Comparison of ENCODE assay signal across 31 mouse cellular contexts in the genomic region with DNA sequence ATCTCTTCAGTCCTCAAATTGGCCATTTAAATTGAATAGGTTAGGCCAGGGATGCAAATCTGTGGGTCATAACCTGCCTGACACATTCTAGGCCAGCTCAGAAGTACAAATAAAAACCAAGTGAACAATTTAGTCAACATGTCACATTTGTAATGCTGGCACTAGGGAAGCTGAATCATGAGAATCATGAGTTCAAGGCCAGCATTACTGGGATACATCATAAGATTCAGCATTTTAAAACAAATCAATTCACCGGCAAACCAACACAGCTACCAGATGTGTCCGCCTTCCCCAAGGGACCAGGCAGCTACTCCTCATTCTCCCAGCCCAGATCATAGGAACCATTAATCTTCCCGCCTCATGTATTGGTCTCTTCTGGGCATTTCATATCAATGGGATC. TPM values are rescaled to one million over a fixed set of nuclear protein-coding genes. Genes with fewer than 3 reads are reported as not detected.
"Had no signal": no experiment of that assay in that cellular context is flagged by ENCODE, and none has a peak within 500 bp of the region (broad histone marks: within the 10 kb centered on the region; RNA-seq: fewer than 3 reads in every experiment).

No protein-coding gene starts in this region.

- H3K36me3 ChIP-seq: embryonic facial prominence, embryonic 10.5 days; embryonic facial prominence, embryonic 12.5 days; embryonic facial prominence, embryonic 13.5 days; embryonic facial prominence, embryonic 15.5 days; forebrain, embryonic 10.5 days; forebrain, embryonic 12.5 days; forebrain, embryonic 15.5 days had no signal

- H3K27me3 ChIP-seq: forebrain, embryonic 13.5 days; forebrain, embryonic 15.5 days had no signal

- H3K4me3 ChIP-seq: embryonic facial prominence, embryonic 10.5 days; embryonic facial prominence, embryonic 12.5 days; embryonic facial prominence, embryonic 13.5 days; embryonic facial prominence, embryonic 15.5 days; erythroblast, embryonic 14.5 days; forebrain, embryonic 10.5 days; forebrain, embryonic 12.5 days; forebrain, embryonic 13.5 days; forebrain, embryonic 15.5 days; gastrocnemius, adult 2 months; heart, adult 2 months had no signal

- H3K9ac ChIP-seq: embryonic facial prominence, embryonic 12.5 days; embryonic facial prominence, embryonic 13.5 days; embryonic facial prominence, embryonic 15.5 days; forebrain, embryonic 12.5 days; forebrain, embryonic 13.5 days; forebrain, embryonic 15.5 days; forebrain, postnatal 0 days had no signal

- H3K27ac ChIP-seq: embryonic facial prominence, embryonic 10.5 days; embryonic facial prominence, embryonic 12.5 days; embryonic facial prominence, embryonic 13.5 days; embryonic facial prominence, embryonic 15.5 days; forebrain, embryonic 10.5 days; forebrain, embryonic 12.5 days; forebrain, embryonic 13.5 days; forebrain, embryonic 15.5 days; gastrocnemius, adult 2 months; heart, adult 2 months had no signal

- ATAC-seq: forebrain, embryonic 13.5 days; forebrain, embryonic 14.5 days; forebrain, embryonic 15.5 days; forebrain, embryonic 16.5 days; forebrain, postnatal 0 days had no signal

- H3K9me3 ChIP-seq: embryonic facial prominence, embryonic 10.5 days; embryonic facial prominence, embryonic 12.5 days; embryonic facial prominence, embryonic 13.5 days; embryonic facial prominence, embryonic 15.5 days; forebrain, embryonic 10.5 days; forebrain, embryonic 12.5 days; forebrain, embryonic 13.5 days; forebrain, embryonic 15.5 days had no signal

- H3K4me2 ChIP-seq: embryonic facial prominence, embryonic 12.5 days; embryonic facial prominence, embryonic 13.5 days; embryonic facial prominence, embryonic 15.5 days; forebrain, embryonic 12.5 days; forebrain, embryonic 13.5 days; forebrain, embryonic 15.5 days had no signal

- DNase-seq: cerebellum, adult 9-10 months; cerebellum, adult 9-11 months; cerebellum, postnatal 10 days; cerebellum, postnatal 14 days; cerebellum, postnatal 25 days; cerebellum, postnatal 36 days; embryo, embryonic 11 days; forebrain, postnatal 0 days; gastrocnemius, adult 2 months; gastrocnemius, postnatal 10 days; gastrocnemius, postnatal 14 days; gastrocnemius, postnatal 25 days; gastrocnemius, postnatal 36 days; heart, adult 11 months; heart, adult 18-20 months; heart, adult 2 months had no signal

RNA-seq across cellular contexts. Expression of gene Caskin1, which starts 4.9 kb away (rescaled TPM):
- total RNA-seq: common myeloid progenitor, adult 5-6 weeks; granulocyte monocyte progenitor cell, adult 5-6 weeks had no signal
- polyA plus RNA-seq: erythroblast, embryonic 14.5 days had no signal

RNA-seq across cellular contexts. Expression of gene Bricd5, which starts 9.8 kb away (rescaled TPM):
- total RNA-seq: common myeloid progenitor, adult 5-6 weeks; gastrocnemius, adult 2 months; gastrocnemius, adult 8-10 months; gastrocnemius, postnatal 25 days; granulocyte monocyte progenitor cell, adult 5-6 weeks; heart, adult 18-20 months; heart, adult 2 months had no signal
- polyA plus RNA-seq: embryonic facial prominence, embryonic 11.5 days; embryonic facial prominence, embryonic 12.5 days; embryonic facial prominence, embryonic 13.5 days; erythroblast, embryonic 14.5 days; forebrain, embryonic 12.5 days; forebrain, embryonic 15.5 days; heart, adult 2 months had no signal
